Mouse (Mus musculus): ENCODE data around the gene Numbl.
"Not testable (repeated sequence)": the region's sequence is repeated elsewhere in the genome, so short reads cannot be mapped to it uniquely, and the experiment has no call there.

Numbl gene

DNA sequence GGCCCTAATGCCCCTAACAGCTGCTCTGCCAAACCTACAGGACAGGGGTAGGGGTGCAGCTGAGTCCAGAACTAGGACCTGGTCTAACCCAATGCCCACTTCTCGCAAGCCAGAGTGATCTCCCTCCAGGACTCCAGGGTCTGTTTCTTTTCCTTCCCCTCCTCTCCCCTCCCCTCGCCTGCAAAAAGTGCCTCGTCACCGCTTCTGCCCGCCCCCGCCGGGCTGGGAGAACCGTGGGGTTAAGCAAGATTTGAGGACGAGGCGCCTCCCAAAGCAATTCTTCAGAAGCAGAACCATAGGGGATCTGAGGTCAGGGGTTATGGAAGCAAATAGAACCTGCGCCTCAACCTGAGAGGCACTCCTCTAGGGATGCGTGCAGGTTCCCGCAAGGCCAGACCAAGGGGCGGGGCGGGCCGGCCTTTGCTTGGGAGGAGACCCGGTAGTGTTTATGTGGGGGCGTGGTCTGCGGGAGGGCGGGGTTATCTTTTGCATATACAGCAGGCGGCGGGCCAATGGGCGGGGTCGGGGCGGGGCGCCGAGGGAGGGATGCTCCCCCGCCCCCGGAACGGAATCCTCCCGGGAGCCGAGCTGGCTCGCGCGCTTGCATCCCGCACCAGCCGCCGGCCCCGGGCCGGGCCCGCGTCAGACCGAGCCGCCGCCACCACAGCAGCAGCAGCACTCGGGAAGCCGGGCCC lies at the start of gene Numbl:
Gene Numbl (plus strand): TSS at position 229 of the 695 bp plus-strand sequence.
- DNase-seq (ENCODE audit: low read depth, low spot score), result peak; percentile 94

DNA sequence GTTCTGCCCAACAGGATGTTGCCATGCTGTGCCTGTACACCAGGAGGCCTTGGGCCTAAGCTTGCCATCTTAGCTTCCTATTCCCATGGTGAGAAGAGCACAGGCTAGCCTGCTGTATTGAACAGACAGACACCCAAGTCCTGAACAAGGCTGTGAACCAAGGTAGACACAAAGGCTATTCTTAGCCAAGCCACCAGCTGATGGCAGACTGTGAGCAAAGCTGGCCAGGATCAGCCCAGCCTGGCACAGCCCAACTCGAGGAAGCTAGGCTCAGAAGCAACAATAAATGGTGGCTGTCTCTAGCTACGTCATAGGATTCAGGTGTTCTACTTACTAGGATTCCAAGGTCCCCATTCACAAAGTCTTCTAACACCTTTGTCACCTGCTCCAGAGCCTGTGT lies 45.6 kb upstream of the Numbl start:
- no peak for DNase-seq (ENCODE audit: low read depth, low spot score)

DNA sequence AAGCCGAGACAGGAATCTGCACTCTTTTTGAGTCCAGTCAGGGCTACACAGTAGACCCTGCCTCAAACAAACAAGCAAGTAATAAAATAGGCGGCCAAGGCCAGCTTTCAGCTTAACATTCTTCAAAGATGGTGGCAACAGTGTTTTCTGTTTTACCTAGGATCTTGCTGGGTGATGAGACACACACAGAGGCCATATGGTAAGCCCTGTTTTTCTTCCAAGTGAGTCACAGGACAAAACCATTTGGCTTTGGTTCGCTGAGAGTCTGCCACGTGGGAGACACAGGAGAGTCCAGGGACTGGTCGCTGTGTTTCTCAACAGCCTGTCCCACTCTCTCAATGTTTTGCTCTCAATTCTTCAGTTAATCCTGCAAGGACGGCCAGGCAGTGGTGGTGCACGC lies 39.6 kb upstream of the Numbl start:
- no peak for DNase-seq (ENCODE audit: low read depth, low spot score)

DNA sequence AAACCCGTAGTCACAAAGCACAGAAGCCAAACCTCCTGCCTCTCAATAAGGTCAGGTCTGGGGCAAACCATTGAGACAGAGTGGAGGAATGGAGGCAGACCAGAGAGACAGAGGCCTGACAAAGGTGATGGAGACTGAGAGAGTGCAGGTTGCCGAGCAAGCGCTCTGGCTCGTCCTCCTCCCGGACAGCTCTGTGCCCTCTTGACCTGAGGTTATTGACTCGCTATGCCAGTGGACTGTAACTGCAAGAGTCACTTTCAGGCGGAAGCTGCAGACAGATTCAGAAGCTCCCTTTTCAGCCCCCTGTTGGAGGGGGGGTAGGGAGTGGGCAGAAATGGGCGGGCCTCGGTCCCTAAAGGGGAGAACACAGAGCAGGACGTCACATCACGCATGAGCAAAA lies 38.3 kb upstream of the Numbl start:
- no peak for DNase-seq (ENCODE audit: low read depth, low spot score)

DNA sequence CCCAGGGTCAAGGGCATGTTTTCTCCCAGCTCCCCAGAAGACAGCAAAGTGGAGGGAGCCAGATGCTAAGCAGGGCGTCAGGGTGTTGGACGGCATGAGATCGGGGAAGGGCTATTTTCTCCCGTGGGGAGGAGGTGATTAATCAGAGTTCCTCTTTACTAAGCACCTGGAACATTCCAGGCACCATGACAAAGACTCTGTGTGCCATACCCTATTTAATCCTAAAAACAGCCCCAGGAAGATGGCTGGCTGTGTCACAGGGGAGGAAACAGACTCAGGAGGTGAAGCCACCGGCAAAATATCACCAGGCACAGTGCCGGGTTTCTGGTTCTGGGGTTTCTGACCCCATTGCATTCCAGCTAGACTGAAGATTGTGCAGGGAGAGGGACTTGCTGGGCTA lies 36.3 kb upstream of the Numbl start:
- no peak for DNase-seq (ENCODE audit: low read depth, low spot score)

DNA sequence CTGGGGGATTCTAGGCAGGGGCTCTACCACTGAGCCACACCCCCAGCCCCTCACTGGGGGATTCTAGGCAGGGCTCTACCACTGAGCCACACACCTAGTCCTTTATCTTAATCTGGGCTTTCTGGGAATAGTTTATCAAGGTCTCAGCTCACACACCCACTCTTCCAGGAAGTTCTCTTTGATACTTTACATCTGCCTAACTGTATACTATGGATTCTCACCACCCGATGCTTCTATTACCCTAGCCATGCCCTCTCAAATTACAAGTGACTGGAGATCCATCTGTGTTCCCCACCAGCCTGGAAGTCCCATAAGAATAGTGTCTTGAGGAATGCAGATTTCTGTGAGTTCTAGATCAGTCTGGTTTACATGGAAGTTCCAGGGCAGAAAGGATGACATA lies 35.7 kb upstream of the Numbl start:
- no peak for DNase-seq (ENCODE audit: low read depth, low spot score)

DNA sequence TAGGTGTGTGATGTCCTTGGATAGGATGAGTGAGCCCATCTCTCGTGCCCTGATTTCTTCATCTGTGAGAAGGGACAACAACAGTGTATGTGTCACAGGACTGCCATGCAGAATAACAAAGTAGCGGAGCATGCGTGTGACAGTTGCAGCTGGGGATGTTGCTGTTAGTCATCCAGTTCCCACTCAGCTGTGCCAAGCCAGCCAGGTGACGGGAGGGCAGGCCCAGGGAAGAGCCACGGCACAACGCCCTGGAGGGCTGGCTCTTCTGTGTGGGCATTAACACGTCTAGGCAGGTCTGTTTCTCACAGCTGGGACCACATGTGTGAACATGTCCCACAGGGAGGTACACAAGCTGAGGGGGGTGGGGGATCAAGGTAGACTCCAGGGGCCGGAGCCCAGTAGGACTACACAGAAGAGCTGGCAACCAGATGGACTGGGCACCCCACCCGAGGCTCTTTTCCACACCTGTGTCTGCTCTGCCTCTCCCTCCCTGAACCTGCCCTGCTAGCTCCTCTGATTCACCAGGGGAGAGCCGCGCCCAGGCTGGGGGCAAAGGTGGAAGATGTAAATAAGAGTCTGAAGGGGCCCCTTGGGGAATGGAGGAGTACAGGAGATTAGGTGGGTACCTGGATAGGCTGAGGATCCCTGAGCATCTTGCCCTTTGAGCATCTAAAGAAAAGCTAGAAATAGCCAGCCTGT lies 33.2 kb upstream of the Numbl start:
- no peak for DNase-seq (ENCODE audit: low read depth, low spot score)

DNA sequence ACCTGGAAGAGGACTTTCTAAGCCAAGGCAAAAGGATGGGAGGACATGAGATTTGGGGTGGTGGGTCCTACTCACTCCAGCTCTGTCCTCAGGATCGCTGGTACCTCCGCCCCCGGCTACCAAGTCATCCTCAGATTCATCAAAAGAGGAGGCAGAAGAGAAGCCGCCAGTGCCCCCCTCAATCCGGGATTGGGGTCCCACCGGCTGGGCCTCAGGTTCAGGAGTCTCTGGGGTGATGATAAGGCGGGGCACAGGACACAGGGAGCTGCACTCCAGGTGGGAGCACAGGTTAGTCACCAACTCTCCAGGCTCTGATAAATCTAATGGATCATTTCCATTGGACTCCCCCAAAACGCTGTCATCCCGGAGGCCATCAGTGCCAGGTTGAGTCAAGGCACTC lies 31.0 kb upstream of the Numbl start:
- no peak for DNase-seq (ENCODE audit: low read depth, low spot score)

DNA sequence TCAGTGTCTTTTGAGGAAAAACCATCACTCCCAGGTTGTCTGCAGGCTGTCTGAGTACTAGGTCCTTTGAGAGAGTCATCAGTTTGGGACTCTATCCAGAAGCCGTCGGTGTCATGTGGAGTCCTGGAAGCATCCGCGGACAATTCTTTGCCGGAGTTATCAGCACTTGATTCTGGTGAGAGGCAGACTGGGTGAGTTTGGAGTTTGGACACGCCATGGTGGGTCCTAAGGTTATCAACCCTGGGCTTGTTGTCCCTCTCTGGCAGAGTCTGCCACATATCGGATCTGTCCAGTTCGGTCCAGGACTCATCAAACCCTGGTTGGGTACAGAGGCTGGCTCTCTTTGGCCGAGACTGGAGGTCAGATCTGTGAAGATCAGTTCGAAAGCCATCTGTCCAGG lies 30.6 kb upstream of the Numbl start:
- no peak for DNase-seq (ENCODE audit: low read depth, low spot score)

DNA sequence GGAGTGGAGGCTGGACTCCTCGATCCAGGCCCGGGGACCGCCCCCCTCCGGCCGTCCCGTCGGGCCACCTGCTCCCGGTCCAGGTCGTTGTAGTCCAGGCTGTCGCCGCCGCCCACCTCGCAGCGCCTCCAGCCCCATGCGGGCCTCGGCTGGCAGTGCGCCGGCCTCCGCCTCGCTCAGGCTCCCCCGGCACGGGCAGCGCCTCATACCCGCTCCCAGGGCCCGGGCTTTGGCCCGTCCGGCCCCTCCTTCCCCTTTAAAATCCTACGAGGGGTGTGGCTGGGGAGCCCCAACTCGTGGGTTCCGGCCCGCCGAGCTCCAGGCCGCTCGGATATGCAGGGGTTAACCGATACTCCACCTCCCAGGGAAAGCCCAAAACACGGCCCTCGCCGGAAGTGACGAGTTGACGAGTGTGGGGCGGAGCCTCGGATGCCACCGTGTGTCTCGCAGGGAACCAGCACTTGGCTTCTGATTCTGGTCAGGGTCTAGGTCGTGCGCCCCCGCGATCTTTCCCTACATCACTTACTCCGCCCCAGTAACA lies 29.9 kb upstream of the Numbl start, which contains the start of gene Itpkc:
Gene Itpkc (minus strand): TSS at position 381 of the 541 bp plus-strand sequence.
- peak; percentile 93 for DNase-seq (ENCODE audit: low read depth, low spot score)

DNA sequence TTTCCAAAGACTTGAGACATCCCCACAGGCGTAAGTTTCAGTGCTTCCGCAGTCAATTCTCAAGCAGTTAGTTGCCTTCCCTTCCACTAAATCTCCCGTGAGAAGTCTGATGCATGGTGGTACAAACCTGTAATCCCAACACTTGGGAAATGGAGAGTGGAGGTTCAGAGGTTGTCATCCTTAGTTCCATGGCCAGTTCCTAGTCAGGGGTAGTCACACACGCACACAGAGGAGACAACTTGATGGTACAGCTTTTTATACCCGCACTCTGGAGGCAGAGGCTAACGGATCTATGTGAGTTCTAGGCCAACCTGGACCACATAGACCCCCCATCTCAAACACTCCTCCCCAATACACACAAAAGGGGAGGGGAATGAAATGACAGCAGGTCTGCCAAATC lies 29.4 kb upstream of the Numbl start:
- DNase-seq (ENCODE audit: low read depth, low spot score), result no peak

DNA sequence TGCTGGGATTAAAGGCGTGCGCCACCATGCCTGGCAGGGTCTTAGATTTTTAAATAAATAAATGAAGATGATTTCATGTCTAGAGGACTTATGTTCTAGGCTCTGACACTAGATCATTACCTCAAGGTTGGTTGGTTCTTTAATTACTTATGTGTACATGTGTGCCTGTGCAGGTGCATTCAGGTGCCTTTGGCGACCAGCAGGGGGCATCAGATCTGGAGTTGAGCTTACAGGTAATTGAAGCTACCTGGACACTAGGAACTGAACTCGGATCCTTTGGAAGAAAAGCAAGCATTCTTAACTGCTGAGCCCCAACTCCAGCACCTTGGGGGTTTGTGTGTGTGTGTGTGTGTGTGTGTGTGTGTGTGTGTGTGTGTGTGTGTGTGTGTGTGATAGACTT lies 27.5 kb upstream of the Numbl start:
- no peak for DNase-seq (ENCODE audit: low read depth, low spot score)

DNA sequence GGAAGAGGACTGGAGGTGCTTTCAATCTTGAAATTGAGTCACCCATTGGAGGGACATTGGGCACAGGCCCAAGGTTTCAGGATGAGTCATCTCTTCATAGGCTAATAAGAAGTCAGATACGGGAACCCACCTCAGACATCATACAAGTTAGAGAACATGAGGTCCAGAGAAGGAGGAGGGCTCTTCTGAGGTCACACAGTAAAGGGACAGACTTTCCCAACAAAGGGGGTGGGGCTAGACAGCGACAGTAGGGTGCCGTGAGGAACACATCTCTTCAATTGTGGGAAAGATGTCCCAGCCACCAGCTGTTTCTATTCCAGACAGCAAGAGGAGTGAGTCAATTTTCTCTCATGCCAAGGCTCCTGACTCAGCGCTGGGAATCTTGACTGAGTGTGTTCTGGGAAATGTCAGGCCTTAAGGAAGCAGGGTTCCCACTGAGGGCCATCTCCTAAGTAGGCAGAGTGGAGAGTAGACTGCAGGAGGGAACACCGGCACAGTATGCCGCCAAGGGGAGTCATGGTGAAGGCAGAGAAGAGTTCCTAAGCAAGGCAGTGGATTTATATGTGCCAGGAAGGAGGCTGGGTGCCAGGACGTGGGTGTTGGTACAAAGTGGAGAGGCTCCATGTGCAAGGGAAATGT lies 26.4 kb upstream of the Numbl start:
- no peak for DNase-seq (ENCODE audit: low read depth, low spot score)

DNA sequence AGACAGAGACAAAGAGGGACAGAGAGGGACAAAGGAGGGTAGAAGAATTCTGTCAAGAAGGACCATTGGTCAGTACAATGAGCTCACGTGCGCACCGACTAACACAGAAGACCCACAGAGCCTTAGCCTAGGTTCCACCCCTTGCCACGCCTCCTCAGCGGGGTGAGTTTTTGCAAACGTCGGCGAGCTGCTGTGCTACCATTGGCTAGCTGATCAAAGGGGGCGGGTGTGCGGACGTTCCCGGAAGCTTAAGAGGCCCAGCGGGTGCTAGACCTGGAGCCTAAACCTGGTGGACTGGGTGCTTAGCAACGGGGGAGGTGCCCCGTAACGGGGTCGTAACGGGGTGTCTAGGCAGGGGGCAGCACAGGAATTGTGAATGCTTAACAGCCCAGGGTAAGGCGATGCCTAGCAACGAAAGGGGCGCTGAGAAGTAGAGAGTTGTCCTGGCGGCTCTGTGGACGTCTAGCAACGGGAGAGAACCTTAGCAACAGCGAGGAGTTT lies 25.4 kb upstream of the Numbl start, which contains the start of gene Coq8b:
Gene Coq8b (plus strand): TSS at position 243 of the 501 bp plus-strand sequence.
- DNase-seq (ENCODE audit: low read depth, low spot score), result peak; percentile 88

DNA sequence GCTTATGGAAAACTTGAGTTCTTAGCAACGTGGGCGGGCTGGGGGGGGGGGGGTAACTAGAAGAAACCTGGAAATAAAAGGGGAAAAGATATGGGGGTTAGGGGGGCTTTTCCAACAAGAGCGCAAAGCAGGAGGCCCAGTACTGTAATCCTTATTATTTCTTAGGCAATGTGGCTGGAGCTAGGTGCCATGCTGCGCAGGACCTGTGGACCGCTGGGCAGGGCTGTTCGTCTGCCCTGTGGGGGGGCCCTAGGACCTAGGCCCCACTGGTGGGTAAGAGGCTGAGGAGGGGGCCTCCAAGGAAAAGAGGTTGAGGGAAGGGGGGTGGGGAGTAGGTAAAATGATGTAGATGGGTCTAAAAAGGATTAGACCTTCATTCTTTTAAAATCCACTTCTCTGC lies 24.9 kb upstream of the Numbl start:
- no peak for DNase-seq (ENCODE audit: low read depth, low spot score)

DNA sequence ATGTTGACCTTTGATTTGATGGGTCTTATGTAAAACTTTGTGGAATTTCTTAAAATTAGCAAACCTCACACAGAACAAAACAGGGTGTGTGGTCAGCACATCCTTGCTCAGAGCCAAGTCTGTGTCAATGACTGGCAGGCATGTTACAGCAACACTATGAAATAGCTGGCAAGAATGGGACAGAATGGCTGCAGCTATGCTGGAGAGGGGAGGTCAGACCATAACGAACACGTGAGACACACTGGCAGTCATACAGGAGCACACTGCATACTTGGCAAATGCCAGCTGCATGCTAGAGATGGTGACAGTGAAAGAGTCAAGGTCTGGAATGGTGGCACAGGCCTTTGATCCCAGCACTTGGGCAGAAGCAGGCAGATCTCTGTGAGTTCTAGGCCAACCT lies 22.5 kb upstream of the Numbl start:
- no peak for DNase-seq (ENCODE audit: low read depth, low spot score)

DNA sequence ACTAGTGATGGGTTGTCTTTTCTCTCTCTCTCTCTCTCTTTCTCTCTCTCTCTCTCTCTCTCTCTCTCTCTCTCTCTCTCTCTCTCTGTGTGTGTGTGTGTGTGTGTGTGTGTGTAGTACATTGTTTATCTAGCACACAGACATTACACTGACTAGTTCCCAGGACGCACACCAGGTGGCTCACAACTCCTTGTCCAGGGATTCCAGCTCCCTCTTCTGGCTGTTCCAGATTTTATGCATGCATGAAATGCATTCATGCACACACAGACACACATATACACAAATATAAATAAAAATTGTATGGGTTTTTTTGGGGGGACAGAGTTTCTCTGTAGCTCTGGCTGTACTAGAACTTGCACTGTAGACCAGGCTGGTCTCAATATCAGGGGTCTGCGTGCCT lies 20.7 kb upstream of the Numbl start:
- no peak for DNase-seq (ENCODE audit: low read depth, low spot score)

DNA sequence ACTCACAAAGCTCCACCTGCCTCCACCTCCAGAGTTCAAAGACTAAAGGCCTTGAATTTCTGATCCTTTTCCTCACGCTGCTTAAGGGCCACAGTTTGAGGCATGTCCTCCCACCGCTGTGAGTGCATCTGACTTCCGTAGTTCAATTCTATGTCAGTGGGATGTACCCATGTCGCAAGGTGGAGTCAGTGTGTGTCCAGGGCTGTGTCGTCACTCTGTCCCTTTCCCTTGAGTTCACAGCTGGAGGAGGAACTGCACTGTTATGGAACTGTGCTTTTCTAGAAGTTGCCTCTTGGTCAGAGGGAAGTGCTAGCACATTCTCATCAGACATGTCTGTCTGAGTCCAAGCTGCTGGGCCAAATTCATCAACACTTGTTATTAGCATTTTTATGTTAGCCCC lies 19.7 kb upstream of the Numbl start:
- DNase-seq (ENCODE audit: low read depth, low spot score), result no peak

DNA sequence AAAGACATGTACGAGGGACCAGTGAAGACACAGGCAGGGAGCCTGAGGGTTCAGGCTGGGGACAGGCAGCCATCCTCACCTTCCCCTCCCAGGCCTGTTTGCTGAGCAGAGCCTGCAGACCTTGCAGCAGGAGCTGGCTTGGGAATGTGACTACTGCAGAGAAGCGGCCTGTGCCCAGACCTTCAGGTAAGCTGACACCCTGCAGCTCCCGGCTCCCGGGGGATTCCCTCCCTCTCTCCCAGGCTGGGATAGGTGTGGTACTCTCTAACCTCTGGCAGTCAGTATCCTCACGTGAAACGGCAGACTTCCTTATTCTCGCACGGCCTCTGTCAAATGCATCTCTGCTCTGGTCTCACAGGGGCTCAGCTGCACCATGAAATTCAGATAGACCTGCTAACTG lies 15.0 kb upstream of the Numbl start:
- DNase-seq (ENCODE audit: low read depth, low spot score), result no peak

DNA sequence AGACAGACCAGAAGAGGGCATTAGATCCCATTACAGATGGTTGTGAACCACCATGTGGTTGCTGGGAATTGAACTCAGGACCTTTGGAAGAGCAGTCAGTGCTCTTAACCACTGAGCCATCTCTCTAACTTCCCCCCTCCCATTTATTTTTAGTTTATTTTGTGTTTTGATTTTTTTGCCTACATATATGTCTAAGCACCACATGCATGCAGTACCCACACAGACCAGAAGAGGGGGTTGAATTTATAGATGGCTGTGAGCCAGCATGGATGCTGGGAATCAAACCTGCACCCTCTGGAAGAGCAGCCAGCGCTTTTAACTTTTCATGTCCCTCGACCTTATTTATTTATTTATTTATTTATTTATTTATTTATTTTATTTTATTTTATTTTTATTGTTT lies 14.1 kb upstream of the Numbl start:
- not testable (repeated sequence) for DNase-seq (ENCODE audit: low read depth, low spot score)

DNA sequence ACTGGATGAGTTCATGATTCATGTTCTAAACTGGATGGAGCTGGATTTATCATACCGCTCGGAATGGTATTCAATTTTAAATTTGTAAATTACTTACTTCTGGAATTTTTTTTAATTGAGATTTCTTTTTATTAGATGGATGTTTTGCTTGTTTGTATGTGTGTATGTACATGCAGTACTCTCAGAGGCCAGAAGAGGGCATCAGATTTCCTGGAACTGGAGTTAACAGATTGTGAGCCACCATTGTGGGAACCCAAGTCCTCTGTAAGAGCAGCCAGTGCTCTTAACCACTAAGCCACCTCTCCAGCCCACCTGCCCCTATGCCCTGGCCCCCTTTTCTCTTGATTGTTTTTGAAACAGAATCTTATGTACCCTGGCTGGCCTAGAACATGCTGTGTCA lies 9.1 kb upstream of the Numbl start:
- DNase-seq (ENCODE audit: low read depth, low spot score), result no peak

DNA sequence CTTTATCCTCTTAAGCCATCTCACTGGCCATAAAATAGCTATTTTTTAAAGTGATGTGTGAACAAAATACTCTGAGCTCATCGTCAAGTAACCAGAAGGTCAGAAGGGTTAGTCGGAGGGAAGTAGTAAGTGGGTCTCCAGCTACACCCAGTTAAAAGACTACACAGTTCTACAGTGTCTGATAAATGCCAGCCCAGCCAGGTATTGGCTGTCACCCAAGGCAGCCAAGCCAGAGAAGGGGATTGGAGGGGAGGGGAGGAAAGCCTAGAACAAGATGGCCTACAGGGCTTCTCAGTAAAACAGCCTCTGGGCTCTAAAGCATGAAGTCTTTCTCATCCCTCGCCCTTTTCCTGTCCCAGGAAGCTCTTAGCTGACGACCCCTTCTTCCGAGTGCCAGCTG lies 8.3 kb upstream of the Numbl start:
- no peak for DNase-seq (ENCODE audit: low read depth, low spot score)
